Mouse (Mus musculus) heart, postnatal 0 days (tissue): ENCODE measurements around the gene Gm43302. TPM values are rescaled to one million over a fixed set of nuclear protein-coding genes. Genes with fewer than 3 reads are reported as not detected.
"Not testable (repeated sequence)": the region's sequence is repeated elsewhere in the genome, so short reads cannot be mapped to it uniquely, and the experiment has no call there.

Experiments used
- ATAC-seq: fragments of 200-750 bp; cut with Nextera tagmentation; 2 replicates; pipeline ENCODE4 v1.8.0; 2017; ENCODE audit warnings: low read depth, moderate number of reproducible peaks, moderate library complexity; ENCODE audit not compliant: insufficient read depth
- DNase-seq: peaks from one replicate; pipeline ENCODE4 v3.0.0-alpha.2; 2016; ENCODE audit warnings: low spot score
- H3K27ac ChIP-seq: fragments of 300-500 bp; sonication (generic); 2 replicates; pipeline ENCODE4 v1.5.1; 2014; ENCODE audit warnings: low read depth, mild to moderate bottlenecking
- H3K27me3 ChIP-seq: fragments of 300-500 bp; sonication (generic); 2 replicates; pipeline ENCODE4 v1.6.1; 2014; ENCODE audit warnings: low read length, mixed read lengths; ENCODE audit not compliant: control insufficient read depth, insufficient read depth
- H3K36me3 ChIP-seq: fragments of 300-500 bp; sonication (generic); replicated peaks from 2 replicates; pipeline ENCODE4 v1.6.1; 2014; ENCODE audit warnings: low read length, mixed read lengths; ENCODE audit not compliant: control insufficient read depth, insufficient read depth
- H3K4me1 ChIP-seq: fragments of 300-500 bp; sonication (generic); 2 replicates; pipeline ENCODE4 v1.6.1; 2014; ENCODE audit warnings: antibody characterized with exemption; ENCODE audit not compliant: control insufficient read depth, insufficient read depth
- H3K4me2 ChIP-seq: fragments of 300-500 bp; sonication (generic); 2 replicates; pipeline ENCODE4 v1.6.1; 2014; ENCODE audit warnings: low read depth, mild to moderate bottlenecking, low read length, moderate library complexity
- H3K4me3 ChIP-seq: fragments of 300-500 bp; sonication (generic); 2 replicates; pipeline ENCODE4 v1.5.1; 2014; ENCODE audit warnings: low read depth, low read length
- H3K9ac ChIP-seq: fragments of 300-500 bp; sonication (generic); replicated peaks from 2 replicates; pipeline ENCODE4 v1.6.1; 2014; ENCODE audit warnings: low read depth, low read length, mixed read lengths
- H3K9me3 ChIP-seq: fragments of 300-500 bp; sonication (generic); replicated peaks from 2 replicates; pipeline ENCODE4 v1.6.1; 2016; ENCODE audit warnings: low read length; ENCODE audit not compliant: control insufficient read depth
- CTCF ChIP-seq: IDR thresholded peaks from 2 replicates; pipeline ENCODE4 v1.5.1; 2016; ENCODE audit warnings: antibody characterized with exemption, control low read depth, low read depth
- EP300 ChIP-seq: IDR thresholded peaks from 2 replicates; pipeline ENCODE4 v1.6.1; 2016; ENCODE audit warnings: antibody characterized with exemption, low read depth
- WGBS: fragments of 180-500 bp; shearing (Covaris S2); extraction: QIAGEN DNeasy Blood & Tissue Kit; methylation state at CpG from one replicate; pipeline ENCODE4 v1.1.7; 2014; 5-methylcytosine and 5-hydroxymethylcytosine counted together
- polyA plus RNA-seq: library from polyadenylated mRNA; unstranded; fragments of >200 nt; fragmentation: Nextera tagmentation; extraction: Ambion mirVana; gene quantifications from 2 replicates; pipeline ENCODE4 v1.2.1, GENCODE M21; 2015
- total RNA-seq: library from RNA; depleted of rRNA; stranded (reverse); fragments of >200 nt; gene quantifications from 2 replicates; pipeline ENCODE4 v1.2.3, GENCODE M21; 2014; ENCODE audit warnings: low replicate concordance; rRNA removed

Gm43302 gene
- total and polyA plus RNA-seq, 2 experiments from 2014 or later, result 0.10 TPM; not detected in 1

DNA sequence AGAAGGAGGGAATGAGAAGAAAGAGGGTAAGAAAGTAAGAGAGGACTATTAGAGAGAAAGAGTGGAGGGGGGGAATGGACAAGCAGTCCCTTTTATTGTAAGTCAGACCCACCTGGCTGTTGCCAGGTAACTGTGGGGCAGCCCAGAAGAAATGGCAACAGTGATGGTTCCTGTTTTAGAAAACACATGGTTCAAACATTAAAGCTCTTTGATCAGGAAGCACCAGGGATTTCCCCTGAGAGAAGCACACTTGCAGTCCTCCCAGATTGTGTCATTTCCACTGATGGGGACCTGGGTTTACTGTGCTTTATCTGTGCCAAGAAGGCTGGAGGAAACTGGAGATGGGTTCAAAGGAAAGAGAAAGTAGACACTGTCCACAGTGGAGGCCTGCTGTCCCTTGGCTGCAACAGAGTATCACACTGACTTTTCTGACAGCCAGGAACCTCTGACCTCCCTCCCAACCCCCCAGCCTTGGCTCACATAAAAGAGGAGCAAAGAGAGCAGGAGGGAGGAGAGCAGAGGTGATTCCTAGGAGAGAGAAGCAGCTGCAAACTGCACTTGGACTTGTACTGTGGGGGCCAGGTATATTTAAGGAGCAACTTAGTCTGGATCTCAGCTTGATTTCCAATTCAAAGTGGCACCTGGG, 95.5 kb downstream of the Gm43302 start:
- not testable (repeated sequence) for H3K27ac ChIP-seq, H3K9me3 ChIP-seq, H3K4me2 ChIP-seq, DNase-seq, H3K4me3 ChIP-seq, H3K9ac ChIP-seq, H3K36me3 ChIP-seq, H3K4me1 ChIP-seq, H3K27me3 ChIP-seq, ATAC-seq

DNA sequence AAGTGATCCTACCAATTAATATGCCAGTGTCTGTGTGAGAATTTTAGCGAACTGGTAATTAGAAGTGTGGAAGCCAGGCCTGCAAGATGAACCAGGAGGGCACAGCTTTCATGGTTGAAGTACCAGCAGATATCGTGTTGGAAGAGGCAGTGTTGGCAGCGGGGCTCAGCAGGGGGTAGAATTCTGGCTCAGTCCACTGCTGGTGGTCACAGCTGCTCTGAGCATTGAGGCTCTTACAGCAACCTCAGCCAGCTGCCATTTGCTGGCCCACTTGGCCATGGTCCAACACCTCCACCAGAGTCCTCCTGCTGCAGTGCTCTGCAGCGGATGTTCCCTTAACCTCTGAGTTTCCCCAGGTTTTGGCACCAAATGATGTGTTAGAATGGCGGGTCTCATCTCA, 97.2 kb downstream of the Gm43302 start:
- WGBS, result 86% methylated on average over 5 of the region's 5 CpGs
- DNase-seq, H3K4me2 ChIP-seq, H3K27me3 ChIP-seq, H3K4me1 ChIP-seq, H3K9ac ChIP-seq, H3K4me3 ChIP-seq, H3K9me3 ChIP-seq, H3K36me3 ChIP-seq, H3K27ac ChIP-seq, ATAC-seq: not testable (repeated sequence)

DNA sequence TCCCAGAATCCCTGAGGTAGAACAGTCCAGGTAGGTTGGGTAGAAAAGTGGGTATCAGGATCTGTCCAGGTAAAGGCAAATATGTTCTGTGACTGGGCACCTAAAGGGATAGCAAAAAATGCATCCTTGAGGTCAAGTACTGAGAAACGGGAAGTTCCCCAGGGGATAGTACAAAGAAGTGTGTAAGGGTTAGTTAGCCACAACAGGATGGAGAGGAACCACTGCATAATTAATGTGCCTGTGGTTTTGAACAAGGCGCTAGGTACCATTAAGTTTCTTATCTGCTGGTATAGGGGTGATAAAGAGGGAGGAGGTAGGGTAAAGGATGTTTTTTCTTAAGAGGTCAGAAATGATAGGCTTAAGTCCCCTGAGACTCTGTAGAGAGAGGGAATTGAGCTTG, 101.0 kb downstream of the Gm43302 start:
- ATAC-seq, H3K9me3 ChIP-seq, DNase-seq: not testable (repeated sequence)

DNA sequence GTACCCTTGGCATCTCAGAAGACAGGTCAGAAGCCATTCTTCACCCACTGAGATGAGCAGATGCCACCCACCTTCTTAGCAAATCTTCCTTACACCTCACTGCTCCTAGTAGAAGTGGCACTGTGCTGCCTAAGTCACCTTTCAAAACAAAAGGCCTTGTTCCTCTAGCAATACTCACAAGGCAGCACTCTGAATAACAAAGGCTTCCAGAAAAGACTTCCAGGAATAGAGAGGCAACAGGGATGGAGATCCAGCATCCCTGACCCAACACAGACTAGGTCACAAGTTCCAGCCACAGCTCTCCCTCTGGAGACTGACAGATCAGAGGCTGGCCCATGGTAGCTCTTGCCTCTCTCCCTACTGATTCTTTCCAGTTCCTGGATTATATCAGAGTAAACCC, 112.0 kb downstream of the Gm43302 start:
- H3K27me3 ChIP-seq, result no peaks in the 10 kb centered on the region
- H3K4me3 ChIP-seq, result no peak overlapping the region
- H3K36me3 ChIP-seq, result no peaks in the 10 kb centered on the region
- no peak overlapping the region for H3K4me2 ChIP-seq
- H3K9ac ChIP-seq, result no peak overlapping the region
- no peaks in the 10 kb centered on the region for H3K9me3 ChIP-seq
- TF ChIP-seq CTCF, result no peak
- no peak for TF ChIP-seq EP300
- no peak for ATAC-seq
- no peak overlapping the region for H3K27ac ChIP-seq
- no peaks in the 10 kb centered on the region for H3K4me1 ChIP-seq
- DNase-seq, result no peak

More for the DNA sequence above, 101.0 kb downstream of the Gm43302 start:
- not testable (repeated sequence) for H3K9ac ChIP-seq, H3K4me2 ChIP-seq, H3K4me1 ChIP-seq, H3K27me3 ChIP-seq, H3K4me3 ChIP-seq, H3K36me3 ChIP-seq, H3K27ac ChIP-seq
- WGBS, result 63% methylated on average over 2 of the region's 2 CpGs

Other genes with a start within 250 kb of the Gm43302 start
- gene Gbp9, start 154.2 kb downstream of the Gm43302 start, total RNA-seq, result 9.3 and 11.1 TPM in 2 replicates
- gene Gbp9, start 154.2 kb downstream of the Gm43302 start, polyA plus RNA-seq, result 3.6 and 4.7 TPM in 2 replicates
- 0.85 TPM in 1 of 2 replicates, not detected in the other for gene Gbp8, start 154.2 kb downstream of the Gm43302 start, total RNA-seq
- gene Gbp8, start 154.2 kb downstream of the Gm43302 start, polyA plus RNA-seq, result 0.44 and 0.45 TPM in 2 replicates
- gene Gbp4, start 154.1 kb downstream of the Gm43302 start, total RNA-seq, result 21.5 and 27.7 TPM in 2 replicates
- gene Gbp4, start 154.1 kb downstream of the Gm43302 start, polyA plus RNA-seq, result 2.3 and 2.9 TPM in 2 replicates
- not detected in 2 replicates for gene Gbp10, start 54.2 kb downstream of the Gm43302 start, total RNA-seq
- gene Gbp10, start 54.2 kb downstream of the Gm43302 start, polyA plus RNA-seq, result not detected in 2 replicates
- 7.2 and 11.6 TPM in 2 replicates for gene Gbp6, start within 50 bp of the Gm43302 start, total RNA-seq
- 1.9 and 2.2 TPM in 2 replicates for gene Gbp6, start within 50 bp of the Gm43302 start, polyA plus RNA-seq
- gene Lrrc8b, start 122.1 kb upstream of the Gm43302 start, total RNA-seq, result 4.8 and 8.0 TPM in 2 replicates
- 2.2 and 2.6 TPM in 2 replicates for gene Lrrc8b, start 122.1 kb upstream of the Gm43302 start, polyA plus RNA-seq
- 5.0 and 19.9 TPM in 2 replicates for gene Lrrc8c, start 225.7 kb upstream of the Gm43302 start, total RNA-seq
- 11.1 and 14.9 TPM in 2 replicates for gene Lrrc8c, start 225.7 kb upstream of the Gm43302 start, polyA plus RNA-seq